Mouse (Mus musculus) urinary bladder, adult 2 months (tissue): ENCODE data around the gene Btg4. TPM values are rescaled to one million over a fixed set of nuclear protein-coding genes. Genes with fewer than 3 reads are reported as not detected.

ENCODE experiments used
- DNase-seq: peaks from one replicate; pipeline ENCODE4 v3.0.0; 2022; ENCODE audit warnings: low spot score
- polyA plus RNA-seq: library from polyadenylated mRNA; depleted of rRNA; stranded (reverse); fragments of >200 nt; gene quantifications from 2 replicates; pipeline ENCODE4 v1.2.3, GENCODE M21; 2012; rRNA removed

The Btg4 gene
- polyA plus RNA-seq = 0.10 TPM in 1 of 2 replicates, not detected in the other

GRCm38 (mm10) chr9:51060601-51061000 lies at the start of gene Btg4:
Gene Btg4, plus strand, starts transcription at chr9:51060901.
- DNase-seq = no peak

- no peak for DNase-seq
These were observed 47.1 kb upstream of the Btg4 start for GRCm38 (mm10) chr9:51013644-51014043.

- DNase-seq = no peak
These were observed 45.0 kb upstream of the Btg4 start for GRCm38 (mm10) chr9:51015732-51016131.

GRCm38 (mm10) chr9:51019670-51020069 lies 41.0 kb upstream of the Btg4 start:
- DNase-seq = no peak

- no peak for DNase-seq
These were observed 40.4 kb upstream of the Btg4 start for GRCm38 (mm10) chr9:51020351-51020750.

GRCm38 (mm10) chr9:51021123-51021795 lies 39.4 kb upstream of the Btg4 start:
- no peak for DNase-seq

- no peak for DNase-seq
These were observed 33.7 kb upstream of the Btg4 start for GRCm38 (mm10) chr9:51026952-51027351.

- DNase-seq = no peak
These were observed 30.6 kb upstream of the Btg4 start for GRCm38 (mm10) chr9:51030147-51030546.

GRCm38 (mm10) chr9:51031603-51032002 lies 29.1 kb upstream of the Btg4 start:
- DNase-seq = no peak

- DNase-seq = no peak
These were observed 28.4 kb upstream of the Btg4 start for GRCm38 (mm10) chr9:51032291-51032690.

GRCm38 (mm10) chr9:51032785-51033529 lies 27.7 kb upstream of the Btg4 start:
- DNase-seq = no peak

- no peak for DNase-seq
These were observed 19.2 kb upstream of the Btg4 start for GRCm38 (mm10) chr9:51041491-51041980.

GRCm38 (mm10) chr9:51042136-51042535 lies 18.6 kb upstream of the Btg4 start:
- DNase-seq = no peak

GRCm38 (mm10) chr9:51052180-51052579 lies 8.5 kb upstream of the Btg4 start:
- no peak for DNase-seq

GRCm38 (mm10) chr9:51056360-51057324 lies 4.1 kb upstream of the Btg4 start:
- DNase-seq = no peak

- no peak for DNase-seq
These were observed 1.7 kb upstream of the Btg4 start for GRCm38 (mm10) chr9:51058951-51059521.

- DNase-seq = no peak
These were observed 7.5 kb downstream of the Btg4 start for GRCm38 (mm10) chr9:51068202-51068601.

GRCm38 (mm10) chr9:51070801-51071200 lies 10.1 kb downstream of the Btg4 start:
- DNase-seq = no peak

- DNase-seq = no peak
These were observed 15.1 kb downstream of the Btg4 start for GRCm38 (mm10) chr9:51075780-51076179.

GRCm38 (mm10) chr9:51076300-51076978 lies 15.7 kb downstream of the Btg4 start:
- peak; percentile 23 for DNase-seq

- DNase-seq = peak; percentile 40
These were observed 16.2 kb downstream of the Btg4 start, which contains the start of gene Layn for GRCm38 (mm10) chr9:51076979-51077315. Gene Layn, minus strand, starts transcription at chr9:51077094.
